Mouse (Mus musculus) neural tube, embryonic 11.5 days (tissue): ENCODE measurements at regions not wholly inside any gene's neighbourhood (a gene's known extent, or its start where the extent isn't known, plus 50 kb on each side); places are given as distances from the start of the nearest gene placed in this dataset.

Experiments used
- ATAC-seq: fragments of 200-750 bp; cut with Nextera tagmentation; 2 replicates; pipeline ENCODE4 v1.8.0; 2017; ENCODE audit warnings: moderate number of reproducible peaks, mild to moderate bottlenecking, moderate TSS enrichment, moderate library complexity; ENCODE audit not compliant: insufficient read depth, low FRiP score, low TSS enrichment
- DNase-seq: peaks from one replicate; pipeline ENCODE4 v3.0.0-alpha.2; 2015; ENCODE audit warnings: low spot score
- H3K27ac ChIP-seq: fragments of 300-500 bp; sonication (generic); 2 replicates; pipeline ENCODE4 v1.5.1; 2014; ENCODE audit warnings: low read depth, mild to moderate bottlenecking, low read length
- H3K27me3 ChIP-seq: fragments of 300-500 bp; sonication (generic); 2 replicates; pipeline ENCODE4 v1.6.1; 2014; ENCODE audit warnings: mild to moderate bottlenecking, low read length, mixed read lengths; ENCODE audit not compliant: control insufficient read depth, insufficient read depth
- H3K36me3 ChIP-seq: fragments of 300-500 bp; sonication (generic); 2 replicates; pipeline ENCODE4 v1.6.1; 2014; ENCODE audit warnings: mild to moderate bottlenecking, low read length, moderate library complexity, mixed read lengths; ENCODE audit not compliant: control insufficient read depth, insufficient read depth
- H3K4me1 ChIP-seq: fragments of 300-500 bp; sonication (generic); 2 replicates; pipeline ENCODE4 v1.6.1; 2014; ENCODE audit warnings: low read length, mixed read lengths; ENCODE audit not compliant: control insufficient read depth, insufficient read depth
- H3K4me2 ChIP-seq: fragments of 300-500 bp; sonication (generic); 2 replicates; pipeline ENCODE4 v1.6.1; 2014; ENCODE audit warnings: low read depth, mild to moderate bottlenecking, moderate library complexity
- H3K4me3 ChIP-seq: fragments of 300-500 bp; sonication (generic); 2 replicates; pipeline ENCODE4 v1.5.1; 2014; ENCODE audit warnings: low read depth, low read length
- H3K9ac ChIP-seq: fragments of 300-500 bp; sonication (generic); 2 replicates; pipeline ENCODE4 v1.6.1; 2014; ENCODE audit warnings: mild to moderate bottlenecking, low read length
- H3K9me3 ChIP-seq: fragments of 300-500 bp; sonication (generic); 2 replicates; pipeline ENCODE4 v1.6.1; 2016; ENCODE audit warnings: low read length; ENCODE audit not compliant: control insufficient read depth
- WGBS: fragments of 180-500 bp; shearing (Covaris S2); extraction: QIAGEN DNeasy Blood & Tissue Kit; methylation state at CpG from one replicate; pipeline ENCODE4 v1.1.7; 2014; 5-methylcytosine and 5-hydroxymethylcytosine counted together

- no peak for DNase-seq
- Histone ChIP-seq H3K36me3 (no peaks in the 10 kb centered on the region), H3K27me3 (no peaks in the 10 kb centered on the region), H3K27ac (no peak overlapping the region), H3K9ac (no peak overlapping the region), H3K4me1 (no peaks in the 10 kb centered on the region), H3K4me3 (no peak overlapping the region), H3K4me2 (no peak overlapping the region), H3K9me3 (no peaks in the 10 kb centered on the region)
- no peak for ATAC-seq
Observed at GRCm38 (mm10) chr4:34275372-34275771, 225.4 kb upstream of the Spaca1 start.

DNA sequence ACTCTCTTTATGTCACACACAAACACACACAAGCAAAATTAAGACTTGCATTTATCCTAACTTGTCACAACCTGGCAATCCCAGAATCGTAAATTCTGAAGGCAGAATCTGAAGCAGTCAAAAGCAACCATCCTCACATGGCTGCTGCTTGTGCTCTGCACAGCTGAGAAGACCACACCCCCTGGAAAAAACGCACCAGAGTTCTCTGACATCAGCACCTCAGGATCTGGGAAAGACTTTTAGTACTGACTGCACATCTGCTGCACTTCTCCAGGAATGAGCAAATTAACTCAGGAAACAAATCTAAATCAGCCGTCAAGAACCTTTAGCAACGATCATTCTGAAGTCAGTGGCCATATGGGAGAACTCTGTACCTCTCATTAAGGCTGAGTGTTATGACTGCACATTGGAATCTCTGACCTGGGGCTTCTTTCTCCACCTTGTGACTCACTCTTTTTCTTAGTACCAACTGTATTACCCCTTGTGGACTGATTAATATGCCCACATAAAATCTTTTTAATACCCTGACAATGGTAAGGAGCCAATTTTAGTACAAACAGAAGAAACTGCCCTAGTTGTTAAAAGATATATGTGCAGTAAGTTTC is 248.1 kb upstream of the Akirin2 start:
- DNase-seq (no peak), ATAC-seq (no peak)
- Histone ChIP-seq H3K27me3 (no peaks in the 10 kb centered on the region), H3K27ac (no peak overlapping the region), H3K4me2 (no peak overlapping the region), H3K36me3 (no peaks in the 10 kb centered on the region), H3K9ac (no peak overlapping the region), H3K4me3 (no peak overlapping the region), H3K9me3 (no peaks in the 10 kb centered on the region), H3K4me1 (no peaks in the 10 kb centered on the region)
- WGBS = 59% methylated on average over 4 of the region's 4 CpGs

GRCm38 (mm10) chr4:34308921-34309563 is 241.7 kb upstream of the Akirin2 start:
- H3K27ac ChIP-seq = no peak overlapping the region
- H3K4me1 ChIP-seq = 0 out of 2 replicates have a peak, but pooled peaks cover 3% of the 10 kb centered on the region
- DNase-seq = no peak
- H3K27me3 ChIP-seq = no peaks in the 10 kb centered on the region
- WGBS = 63% methylated on average over 8 of the region's 8 CpGs
- no peak overlapping the region for H3K4me3 ChIP-seq
- H3K9me3 ChIP-seq = no peaks in the 10 kb centered on the region
- no peaks in the 10 kb centered on the region for H3K36me3 ChIP-seq
- no peak overlapping the region for H3K9ac ChIP-seq
- ATAC-seq = no peak
- no peak overlapping the region for H3K4me2 ChIP-seq

DNA sequence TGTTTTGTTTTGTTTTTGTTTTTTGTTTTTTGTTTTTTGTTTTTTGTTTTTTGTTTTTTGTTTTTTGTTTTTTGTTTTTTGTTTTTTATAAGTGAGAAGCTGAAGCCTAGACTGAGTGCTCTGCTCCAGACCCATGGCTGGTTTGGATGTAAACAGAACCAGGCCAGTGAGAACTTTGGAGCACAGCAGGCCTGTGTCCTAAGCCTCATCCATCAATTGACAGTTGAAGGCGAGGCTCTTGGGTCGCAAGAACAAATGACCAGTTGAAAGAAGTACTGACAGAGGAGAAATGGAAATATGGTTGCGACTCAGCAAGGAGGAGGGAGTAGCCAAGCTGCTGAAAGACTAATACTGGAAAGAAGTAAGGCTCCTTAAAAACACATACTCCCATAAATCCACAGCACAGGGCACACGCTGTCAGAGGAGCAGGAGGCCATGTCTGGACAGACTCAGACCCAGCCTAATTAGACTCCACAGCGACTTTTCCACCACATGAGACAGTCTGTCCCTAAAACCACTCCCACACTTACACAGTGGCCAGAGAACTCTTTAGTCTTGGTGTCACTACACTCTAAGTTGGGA is 240.6 kb upstream of the Akirin2 start:
- DNase-seq = peak; percentile 19
- Histone ChIP-seq H3K9ac (no peak overlapping the region), H3K36me3 (no peaks in the 10 kb centered on the region), H3K27ac (no peak overlapping the region), H3K27me3 (no peaks in the 10 kb centered on the region), H3K4me1 (0 out of 2 replicates have a peak, but pooled peaks cover 3% of the 10 kb centered on the region), H3K4me2 (no peak overlapping the region), H3K4me3 (no peak overlapping the region), H3K9me3 (no peaks in the 10 kb centered on the region)
- no peak for ATAC-seq
- WGBS = 19% methylated on average over 5 of the region's 5 CpGs

DNA sequence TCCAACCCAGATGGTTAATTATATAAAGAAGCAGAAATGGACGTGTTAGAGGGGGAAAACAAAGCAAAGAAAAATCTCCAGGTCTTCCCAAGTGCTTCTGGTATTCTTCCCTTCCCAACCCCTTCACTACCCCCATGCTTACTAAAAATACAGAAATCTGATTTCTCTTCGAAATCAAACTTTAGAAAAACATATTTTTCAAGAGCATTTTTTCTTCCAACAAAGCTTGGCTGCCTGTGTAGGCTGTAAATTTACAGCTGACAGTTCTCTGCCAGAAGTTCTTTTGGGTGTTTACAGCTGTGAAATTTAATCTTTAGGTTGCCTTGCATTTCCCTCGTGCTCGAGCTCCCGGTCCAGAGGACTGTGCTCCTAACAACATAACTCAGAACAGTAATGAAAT is 234.9 kb upstream of the Akirin2 start:
- WGBS = 59% methylated on average over 5 of the region's 5 CpGs

GRCm38 (mm10) chr4:34322841-34323240 is 227.9 kb upstream of the Akirin2 start:
- 57% methylated on average over 3 of the region's 3 CpGs for WGBS
- H3K9me3 ChIP-seq = no peaks in the 10 kb centered on the region
- H3K27me3 ChIP-seq = no peaks in the 10 kb centered on the region
- H3K36me3 ChIP-seq = no peaks in the 10 kb centered on the region
- no peak overlapping the region for H3K4me2 ChIP-seq
- DNase-seq (no peak), ATAC-seq (no peak)
- H3K27ac ChIP-seq = no peak overlapping the region
- no peak overlapping the region for H3K9ac ChIP-seq
- H3K4me1 ChIP-seq = no peaks in the 10 kb centered on the region
- H3K4me3 ChIP-seq = no peak overlapping the region

More for the DNA sequence above, 234.9 kb upstream of the Akirin2 start:
- H3K9me3 ChIP-seq = no peaks in the 10 kb centered on the region
- no peaks in the 10 kb centered on the region for H3K27me3 ChIP-seq
- no peak overlapping the region for H3K9ac ChIP-seq
- no peak overlapping the region for H3K4me3 ChIP-seq
- H3K4me2 ChIP-seq = no peak overlapping the region
- DNase-seq = no peak
- no peak for ATAC-seq
- no peak overlapping the region for H3K27ac ChIP-seq
- H3K4me1 ChIP-seq = no peaks in the 10 kb centered on the region
- H3K36me3 ChIP-seq = no peaks in the 10 kb centered on the region

DNA sequence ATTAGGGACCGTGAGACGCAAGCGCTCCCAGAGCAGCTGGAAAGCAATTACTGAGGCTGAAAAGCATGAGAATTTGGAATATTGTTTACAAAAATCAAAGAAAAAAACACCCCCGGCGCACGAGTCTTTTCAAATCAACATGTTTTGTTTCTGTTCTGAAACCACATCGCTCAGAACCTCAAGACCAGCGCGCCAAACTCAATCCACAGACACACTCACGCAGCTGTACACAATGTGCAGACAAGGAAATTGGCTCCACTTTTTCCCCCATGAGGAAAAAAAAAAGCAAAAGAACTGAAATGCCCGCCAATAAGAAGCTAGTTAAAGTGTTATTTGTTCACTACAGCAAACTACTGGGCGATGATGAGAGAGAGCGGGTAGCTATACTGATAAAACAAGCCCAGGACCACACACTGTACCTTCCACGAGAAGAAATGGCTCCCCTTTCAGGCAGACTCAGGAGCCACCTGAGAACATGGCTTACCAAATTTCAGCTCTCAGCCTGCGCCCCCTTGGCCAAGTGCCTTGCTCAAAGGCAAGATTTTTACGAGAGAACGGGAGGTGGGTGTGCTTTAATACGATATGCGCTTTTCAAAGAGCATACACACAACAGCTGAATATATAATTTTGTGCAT is 222.5 kb upstream of the Akirin2 start:
- ATAC-seq = no peak
- Histone ChIP-seq H3K27me3 (no peaks in the 10 kb centered on the region), H3K9ac (no peak overlapping the region), H3K9me3 (no peaks in the 10 kb centered on the region), H3K4me3 (no peak overlapping the region), H3K4me1 (no peaks in the 10 kb centered on the region), H3K4me2 (no peak overlapping the region), H3K36me3 (no peaks in the 10 kb centered on the region), H3K27ac (no peak overlapping the region)
- 80% methylated on average over 19 of the region's 19 CpGs for WGBS
- no peak for DNase-seq

- H3K4me2 ChIP-seq = no peak overlapping the region
- no peak overlapping the region for H3K4me3 ChIP-seq
- WGBS = 72% methylated on average over 14 of the region's 14 CpGs
- H3K9ac ChIP-seq = no peak overlapping the region
- no peaks in the 10 kb centered on the region for H3K27me3 ChIP-seq
- ATAC-seq (no peak), DNase-seq (peak; percentile 31)
- H3K4me1 ChIP-seq = no peaks in the 10 kb centered on the region
- no peaks in the 10 kb centered on the region for H3K9me3 ChIP-seq
- H3K27ac ChIP-seq = no peak overlapping the region
- H3K36me3 ChIP-seq = no peaks in the 10 kb centered on the region
Observed at GRCm38 (mm10) chr4:34336971-34337797, 213.6 kb upstream of the Akirin2 start.
